Mouse (Mus musculus) liver, embryonic 16.5 days (tissue): ENCODE measurements around the gene Focad. TPM values are rescaled to one million over a fixed set of nuclear protein-coding genes. Genes with fewer than 3 reads are reported as not detected.

Source experiments
- ATAC-seq: fragments of 200-750 bp; cut with Nextera tagmentation; 2 replicates; pipeline ENCODE4 v1.8.0; 2017; ENCODE audit warnings: low read depth, mild to moderate bottlenecking, moderate number of reproducible peaks, moderate library complexity
- H3K27ac ChIP-seq: fragments of 300-500 bp; sonication (generic); 2 replicates; pipeline ENCODE4 v1.5.1; 2014; ENCODE audit warnings: mild to moderate bottlenecking, low read length
- H3K27me3 ChIP-seq: fragments of 300-500 bp; sonication (generic); 2 replicates; pipeline ENCODE4 v1.6.1; 2014; ENCODE audit warnings: low read depth, low read length, mixed read lengths; ENCODE audit not compliant: control insufficient read depth, insufficient read depth
- H3K36me3 ChIP-seq: fragments of 300-500 bp; sonication (generic); 2 replicates; pipeline ENCODE4 v1.6.1; 2014; ENCODE audit warnings: mild to moderate bottlenecking; ENCODE audit not compliant: control insufficient read depth, insufficient read depth
- H3K4me1 ChIP-seq: fragments of 300-500 bp; sonication (generic); 2 replicates; pipeline ENCODE4 v1.6.1; 2014; ENCODE audit warnings: low read depth, low read length, mixed read lengths; ENCODE audit not compliant: control insufficient read depth
- H3K4me2 ChIP-seq: fragments of 300-500 bp; sonication (generic); 2 replicates; pipeline ENCODE4 v1.6.1; 2014; ENCODE audit warnings: low read depth, low read length, mixed read lengths
- H3K4me3 ChIP-seq: fragments of 300-500 bp; sonication (generic); 2 replicates; pipeline ENCODE4 v1.5.1; 2014; ENCODE audit warnings: low read depth, mild to moderate bottlenecking, low read length
- H3K9ac ChIP-seq: fragments of 300-500 bp; sonication (generic); 2 replicates; pipeline ENCODE4 v1.6.1; 2014; ENCODE audit warnings: low read depth, low read length
- H3K9me3 ChIP-seq: fragments of 300-500 bp; sonication (generic); replicated peaks from 2 replicates; pipeline ENCODE4 v1.6.1; 2016; ENCODE audit warnings: low read length; ENCODE audit not compliant: control insufficient read depth
- WGBS: fragments of 180-500 bp; shearing (Covaris S2); extraction: QIAGEN DNeasy Blood & Tissue Kit; methylation state at CpG from one replicate; pipeline ENCODE4 v1.1.7; 2014; ENCODE audit not compliant: insufficient replicate concordance; 5-methylcytosine and 5-hydroxymethylcytosine counted together
- polyA plus RNA-seq: library from polyadenylated mRNA; unstranded; fragments of >200 nt; fragmentation: Nextera tagmentation; extraction: Ambion mirVana; gene quantifications from 2 replicates; pipeline ENCODE4 v1.2.1, GENCODE M21; 2015

Focad gene
- polyA plus RNA-seq, 1 experiment from 2014 or later, result 8.7 TPM

- no peaks in the 10 kb centered on the region for H3K36me3 ChIP-seq
- ATAC-seq, result no peak
- H3K4me1 ChIP-seq, result peaks cover 5% of the 10 kb centered on the region; the same call in 1 of the 2 replicates
- no peaks in the 10 kb centered on the region for H3K27me3 ChIP-seq
- H3K27ac ChIP-seq, result no peak overlapping the region
- no peak overlapping the region for H3K4me2 ChIP-seq
- no peak overlapping the region for H3K9ac ChIP-seq
- H3K9me3 ChIP-seq, result no peaks in the 10 kb centered on the region
- WGBS, result 68% methylated on average over 6 of the region's 6 CpGs
- H3K4me3 ChIP-seq, result no peak overlapping the region
These were observed 342.2 kb downstream of the Focad start for GRCm38 (mm10) chr4:88436593-88437165.

- 48% methylated on average over 3 of the region's 3 CpGs for WGBS
- H3K4me3 ChIP-seq, result no peak overlapping the region
- no peak for ATAC-seq
- no peaks in the 10 kb centered on the region for H3K9me3 ChIP-seq
- H3K27ac ChIP-seq, result no peak overlapping the region
- H3K4me1 ChIP-seq, result peaks cover 5% of the 10 kb centered on the region; the same call in 1 of the 2 replicates
- H3K36me3 ChIP-seq, result no peaks in the 10 kb centered on the region
- H3K27me3 ChIP-seq, result no peaks in the 10 kb centered on the region
- no peak overlapping the region for H3K9ac ChIP-seq
- no peak overlapping the region for H3K4me2 ChIP-seq
These were observed 342.7 kb downstream of the Focad start for GRCm38 (mm10) chr4:88437166-88437565.

GRCm38 (mm10) chr4:88437917-88438316, 343.5 kb downstream of the Focad start:
- Histone ChIP-seq H3K27ac (no peak overlapping the region), H3K9me3 (no peaks in the 10 kb centered on the region), H3K4me1 (peaks cover 5% of the 10 kb centered on the region; the same call in 1 of the 2 replicates), H3K36me3 (no peaks in the 10 kb centered on the region), H3K27me3 (no peaks in the 10 kb centered on the region), H3K9ac (no peak overlapping the region), H3K4me3 (peak overlapping the region; percentile 49), H3K4me2 (no peak overlapping the region)
- ATAC-seq, result no peak
- 17% methylated on average over 2 of the region's 2 CpGs for WGBS

- no peaks in the 10 kb centered on the region for H3K27me3 ChIP-seq
- H3K9me3 ChIP-seq, result no peaks in the 10 kb centered on the region
- H3K36me3 ChIP-seq, result no peaks in the 10 kb centered on the region
- peaks cover 5% of the 10 kb centered on the region; the same call in 1 of the 2 replicates for H3K4me1 ChIP-seq
- H3K4me3 ChIP-seq, result peak within 1 kb of the TSS; percentile 49
- H3K9ac ChIP-seq, result peak within 1 kb of the TSS; percentile 43; the same call in 1 of the 2 replicates
- H3K27ac ChIP-seq, result peak within 1 kb of the TSS; percentile 38; the same call in 1 of the 2 replicates
- H3K4me2 ChIP-seq, result peak within 1 kb of the TSS; percentile 61
- WGBS, result 4% methylated on average over 14 of the region's 14 CpGs
- peak; percentile 64 for ATAC-seq
These were observed 344.0 kb downstream of the Focad start, which contains the start of gene Hacd4 for GRCm38 (mm10) chr4:88438326-88438989. Hacd4 (minus strand) TSS chr4:88438928.

- H3K4me3 ChIP-seq, result no peak overlapping the region
- no peak overlapping the region for H3K9ac ChIP-seq
- no peaks in the 10 kb centered on the region for H3K36me3 ChIP-seq
- 12% methylated on average over 4 of the region's 4 CpGs for WGBS
- H3K27me3 ChIP-seq, result no peaks in the 10 kb centered on the region
- no peaks in the 10 kb centered on the region for H3K9me3 ChIP-seq
- no peak for ATAC-seq
- H3K4me2 ChIP-seq, result peak overlapping the region; percentile 61
- no peak overlapping the region for H3K27ac ChIP-seq
- peaks cover 5% of the 10 kb centered on the region; the same call in 1 of the 2 replicates for H3K4me1 ChIP-seq
These were observed 344.5 kb downstream of the Focad start for GRCm38 (mm10) chr4:88438990-88439329.

GRCm38 (mm10) chr4:88439669-88440123, 345.3 kb downstream of the Focad start:
- 25% methylated on average over 6 of the region's 6 CpGs for WGBS
- Histone ChIP-seq H3K36me3 (no peaks in the 10 kb centered on the region), H3K9me3 (no peaks in the 10 kb centered on the region), H3K9ac (no peak overlapping the region), H3K4me1 (peaks cover 5% of the 10 kb centered on the region; the same call in 1 of the 2 replicates), H3K27me3 (no peaks in the 10 kb centered on the region; the same call in 1 of the 2 replicates), H3K4me2 (no peak overlapping the region), H3K27ac (0 out of 2 replicates have a peak overlapping the region, but pooled peaks have one; percentile 4), H3K4me3 (no peak overlapping the region)
- peak; percentile 58 for ATAC-seq

- Histone ChIP-seq H3K27me3 (no peaks in the 10 kb centered on the region; the same call in 1 of the 2 replicates), H3K4me1 (peaks cover 5% of the 10 kb centered on the region; the same call in 1 of the 2 replicates), H3K4me3 (no peak overlapping the region), H3K27ac (no peak overlapping the region), H3K9ac (no peak overlapping the region), H3K9me3 (no peaks in the 10 kb centered on the region), H3K4me2 (no peak overlapping the region), H3K36me3 (no peaks in the 10 kb centered on the region)
- ATAC-seq, result no peak
- 54% methylated on average over 7 of the region's 7 CpGs for WGBS
These were observed 346.4 kb downstream of the Focad start for GRCm38 (mm10) chr4:88440814-88441213.

GRCm38 (mm10) chr4:88448976-88449375, 354.5 kb downstream of the Focad start:
- H3K4me2 ChIP-seq, result no peak overlapping the region
- no peaks in the 10 kb centered on the region for H3K4me1 ChIP-seq
- no peaks in the 10 kb centered on the region for H3K36me3 ChIP-seq
- no peak for ATAC-seq
- WGBS, result 50% methylated on average over 2 of the region's 2 CpGs
- H3K4me3 ChIP-seq, result no peak overlapping the region
- H3K27ac ChIP-seq, result no peak overlapping the region
- no peak overlapping the region for H3K9ac ChIP-seq
- no peaks in the 10 kb centered on the region for H3K9me3 ChIP-seq
- H3K27me3 ChIP-seq, result no peaks in the 10 kb centered on the region; the same call in 1 of the 2 replicates
